ENCODE assay signal across 7 mouse cellular contexts in genomic region chr14:100284119-100284860, GRCm38 (mm10). TPM values are rescaled to one million over a fixed set of nuclear protein-coding genes. Genes with fewer than 3 reads are reported as not detected.
DNase-seq lines count a peak whose midpoint lies in the region; ATAC-seq lines count a peak whose summit lies in the region.

Gene Klf12 (minus strand): TSS chr14:100284679.

- no peaks in the 10 kb centered on the region for H3K9me3 ChIP-seq in embryonic facial prominence, embryonic 11.5 days (replicated peaks; ENCODE audit: control insufficient read depth, low read length)
- H3K9me3 ChIP-seq in limb, embryonic 12.5 days: peaks cover 7% of the 10 kb centered on the region
- H3K9me3 ChIP-seq in midbrain, embryonic 14.5 days (ENCODE audit: control insufficient read depth, low read length): peaks cover 7% of the 10 kb centered on the region; the same call in 1 of the 2 replicates

- H3K36me3 ChIP-seq in embryonic facial prominence, embryonic 11.5 days (replicated peaks; ENCODE audit: control insufficient read depth, insufficient read depth, low read depth, low read length): no peaks in the 10 kb centered on the region
- peaks cover 4% of the 10 kb centered on the region; the same call in 1 of the 2 replicates for H3K36me3 ChIP-seq in limb, embryonic 12.5 days
- no peaks in the 10 kb centered on the region for H3K36me3 ChIP-seq in midbrain, embryonic 14.5 days (ENCODE audit: control insufficient read depth, insufficient read depth, low read length)

- peak within 1 kb of the TSS; percentile 90 for H3K27ac ChIP-seq in embryonic facial prominence, embryonic 11.5 days (replicated peaks; ENCODE audit: low read depth, low read length)
- H3K27ac ChIP-seq in limb, embryonic 12.5 days: peak within 1 kb of the TSS; percentile 98
- peak within 1 kb of the TSS; percentile 98 for H3K27ac ChIP-seq in midbrain, embryonic 14.5 days (replicated peaks; ENCODE audit: low read depth, low read length)

- H3K9ac ChIP-seq in embryonic facial prominence, embryonic 11.5 days (replicated peaks; ENCODE audit: low read length): peak within 1 kb of the TSS; percentile 71
- peak within 1 kb of the TSS; percentile 76 for H3K9ac ChIP-seq in limb, embryonic 12.5 days (replicated peaks)
- H3K9ac ChIP-seq in midbrain, embryonic 14.5 days (replicated peaks; ENCODE audit: low read length): peak within 1 kb of the TSS; percentile 86

- H3K4me1 ChIP-seq in embryonic facial prominence, embryonic 11.5 days (ENCODE audit: control insufficient read depth, insufficient read depth, low read length): no peaks in the 10 kb centered on the region
- H3K4me1 ChIP-seq in limb, embryonic 12.5 days (replicated peaks): peaks cover 27% of the 10 kb centered on the region
- peaks cover 13% of the 10 kb centered on the region for H3K4me1 ChIP-seq in midbrain, embryonic 14.5 days (ENCODE audit: control insufficient read depth, insufficient read depth, low read length)

- peak within 1 kb of the TSS; percentile 79 for H3K4me2 ChIP-seq in embryonic facial prominence, embryonic 11.5 days (ENCODE audit: low read depth, low read length)
- peak within 1 kb of the TSS; percentile 76 for H3K4me2 ChIP-seq in limb, embryonic 12.5 days
- H3K4me2 ChIP-seq in midbrain, embryonic 14.5 days (ENCODE audit: low read length): peak within 1 kb of the TSS; percentile 93

- ATAC-seq in embryonic facial prominence, embryonic 11.5 days (replicated peaks; ENCODE audit: insufficient number of reproducible peaks, low FRiP score, low TSS enrichment, low read depth): peak; percentile 89
- ATAC-seq in limb, embryonic 12.5 days (ENCODE audit: insufficient number of reproducible peaks, insufficient read depth, low FRiP score, low TSS enrichment, low read depth): peak; percentile 89
- peak; percentile 87 for ATAC-seq in midbrain, embryonic 14.5 days (ENCODE audit: low FRiP score, low TSS enrichment)

- peak within 1 kb of the TSS; percentile 55 for H3K4me3 ChIP-seq in embryonic facial prominence, embryonic 11.5 days (ENCODE audit: low read depth, low read length)
- H3K4me3 ChIP-seq in limb, embryonic 12.5 days (replicated peaks): peak within 1 kb of the TSS; percentile 53
- H3K4me3 ChIP-seq in midbrain, embryonic 14.5 days (replicated peaks; ENCODE audit: low read depth, low read length): peak within 1 kb of the TSS; percentile 63

- DNase-seq in adrenal gland, postnatal 10 days: peak; percentile 86
- peak; percentile 94 for DNase-seq in embryonic facial prominence, embryonic 11.5 days (ENCODE audit: low spot score)
- peak; percentile 80 for DNase-seq in heart, adult 8-10 months (ENCODE audit: low spot score)
- peak; percentile 83 to 86 for DNase-seq in kidney, adult 8-10 months
- peak; percentile 92 for DNase-seq in midbrain, embryonic 14.5 days
- DNase-seq in spleen, adult 18-20 months: peak; percentile 52 to 65

- WGBS in embryonic facial prominence, embryonic 11.5 days: under 1% methylated on average over 27 of the region's 40 CpGs
- 0% methylated on average over 37 of the region's 40 CpGs for WGBS in limb, embryonic 12.5 days
- WGBS in midbrain, embryonic 14.5 days: under 1% methylated on average over 40 of the region's 40 CpGs

- no peaks in the 10 kb centered on the region for H3K27me3 ChIP-seq in embryonic facial prominence, embryonic 11.5 days (ENCODE audit: control insufficient read depth, insufficient read depth, low read length)
- no peaks in the 10 kb centered on the region for H3K27me3 ChIP-seq in limb, embryonic 12.5 days
- H3K27me3 ChIP-seq in midbrain, embryonic 14.5 days (ENCODE audit: control insufficient read depth, insufficient read depth, low read length): no peaks in the 10 kb centered on the region

RNA-seq across cellular contexts. Expression of gene Klf12, which starts in this region (rescaled TPM):
- total RNA-seq in adrenal gland, postnatal 10 days (2021): 10 to 100 TPM; 19.5 to 19.8 TPM
- polyA plus RNA-seq in embryonic facial prominence, embryonic 11.5 days (2014; fragmentation: Nextera tagmentation; extraction: Ambion mirVana): 22.2 and 22.6 TPM in 2 replicates
- total RNA-seq in heart, adult 8-10 months (2022): 10 to 100 TPM; 18.2 to 20.2 (median 18.5) TPM
- 31.4 and 33.7 TPM in 2 replicates for polyA plus RNA-seq in limb, embryonic 12.5 days (2016; fragmentation: Nextera tagmentation; extraction: Ambion mirVana)
- 36.4 and 61.4 TPM in 2 replicates for polyA plus RNA-seq in midbrain, embryonic 14.5 days (2014; fragmentation: Nextera tagmentation; extraction: Ambion mirVana)

Comparison
In these comparisons a context has a peak if more than half of its experiments do, and no peak if none do; other contexts are left out.
1. Peak in every context shown above with its lines: DNase-seq, ATAC-seq, H3K4me3 ChIP-seq and H3K27ac ChIP-seq.